Mouse (Mus musculus) embryonic fibroblast, embryonic 13.5 days (primary cell): Measurements from ENCODE around the gene Vamp1. TPM values are rescaled to one million over a fixed set of nuclear protein-coding genes. Genes with fewer than 3 reads are reported as not detected.

ENCODE experiments used
- H3K27ac ChIP-seq: 2 replicates; pipeline ENCODE4 v1.5.1; 2012; ENCODE audit warnings: low read length, control low read depth, inconsistent platforms; ENCODE audit not compliant: insufficient read depth
- H3K4me1 ChIP-seq: 2 replicates; pipeline ENCODE4 v1.6.1; 2011; ENCODE audit warnings: low read length; ENCODE audit not compliant: control insufficient read depth, insufficient read depth
- H3K4me3 ChIP-seq: 2 replicates; pipeline ENCODE4 v1.5.1; 2011; ENCODE audit warnings: mild to moderate bottlenecking, control low read depth, low read length; ENCODE audit not compliant: insufficient read depth
- CTCF ChIP-seq: IDR thresholded peaks from 2 replicates; pipeline ENCODE4 v1.5.1; 2011; ENCODE audit warnings: mild to moderate bottlenecking, control low read depth, low read length, moderate library complexity, borderline replicate concordance; ENCODE audit not compliant: insufficient read depth
- POLR2A ChIP-seq: IDR thresholded peaks from 2 replicates; pipeline ENCODE4 v1.6.1; 2011; ENCODE audit warnings: low read depth, mild to moderate bottlenecking, control low read depth, low read length, moderate library complexity
- polyA plus RNA-seq: library from polyadenylated mRNA; stranded (reverse); fragments of >200 nt; gene quantifications from 2 replicates; pipeline ENCODE4 v1.2.4, GENCODE M21; 2011; ENCODE audit warnings: low read depth; ENCODE audit not compliant: missing spikeins, insufficient read length

Gene Vamp1
- polyA plus RNA-seq, 1 experiment: 4.3 TPM

DNA sequence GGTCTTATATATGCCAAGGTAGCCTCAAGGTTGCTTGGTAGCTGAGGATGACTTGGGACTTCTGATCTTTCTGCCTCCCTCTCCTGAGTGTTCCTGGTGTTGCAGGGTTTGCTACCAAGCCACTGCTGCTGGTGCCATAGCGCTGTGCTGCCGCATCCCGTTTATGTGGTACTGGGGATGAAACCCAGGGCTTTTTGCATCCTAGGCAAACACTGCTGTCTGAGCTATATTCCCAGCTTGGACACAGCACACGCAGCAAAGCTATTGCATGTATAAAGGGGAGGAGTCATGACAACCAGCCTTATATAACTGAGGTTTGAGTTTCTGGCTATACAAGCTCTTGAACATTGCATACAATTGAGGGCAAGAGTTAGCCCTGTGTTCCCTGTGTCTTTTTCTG lies 22.1 kb downstream of the Vamp1 start:
- TF ChIP-seq CTCF: no peak
- no peak for TF ChIP-seq POLR2A
- no peaks in the 10 kb centered on the region for H3K4me1 ChIP-seq
- H3K4me3 ChIP-seq: no peak overlapping the region
- no peak overlapping the region for H3K27ac ChIP-seq

GRCm38 (mm10) chr6:125238396-125238795 lies 23.0 kb downstream of the Vamp1 start:
- Histone ChIP-seq H3K4me1 (no peaks in the 10 kb centered on the region), H3K27ac (no peak overlapping the region), H3K4me3 (no peak overlapping the region)
- TF ChIP-seq CTCF (no peak), POLR2A (no peak)

- Histone ChIP-seq H3K4me1 (no peaks in the 10 kb centered on the region), H3K4me3 (no peak overlapping the region), H3K27ac (no peak overlapping the region)
- TF ChIP-seq CTCF (no peak), POLR2A (no peak)
These were observed 24.2 kb downstream of the Vamp1 start for GRCm38 (mm10) chr6:125239547-125239946.

GRCm38 (mm10) chr6:125240617-125241016 lies 25.3 kb downstream of the Vamp1 start:
- Histone ChIP-seq H3K4me3 (no peak overlapping the region), H3K4me1 (no peaks in the 10 kb centered on the region), H3K27ac (no peak overlapping the region)
- TF ChIP-seq CTCF (no peak), POLR2A (no peak)

DNA sequence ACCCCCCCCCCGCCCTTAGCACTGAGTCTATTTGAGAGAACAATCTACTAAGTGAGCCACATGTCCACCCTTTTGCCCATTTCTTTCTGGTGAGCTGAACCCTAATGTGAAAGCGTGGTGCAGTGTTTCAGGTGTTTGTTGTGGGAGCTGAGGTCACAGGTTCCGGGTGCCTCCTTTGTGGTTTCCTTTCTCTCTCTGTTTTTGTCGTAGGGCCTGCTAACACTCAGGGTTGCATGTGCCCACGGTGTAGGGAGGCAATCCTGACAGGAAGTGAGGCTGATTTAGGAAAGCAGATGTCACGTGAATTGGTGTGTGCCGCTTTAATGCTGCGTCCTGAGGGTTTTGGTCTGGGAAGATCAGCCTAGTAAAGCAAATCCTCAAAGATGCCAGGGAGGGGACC lies 26.2 kb downstream of the Vamp1 start:
- no peaks in the 10 kb centered on the region for H3K4me1 ChIP-seq
- no peak overlapping the region for H3K4me3 ChIP-seq
- H3K27ac ChIP-seq: no peak overlapping the region
- TF ChIP-seq CTCF: no peak
- TF ChIP-seq POLR2A: no peak

DNA sequence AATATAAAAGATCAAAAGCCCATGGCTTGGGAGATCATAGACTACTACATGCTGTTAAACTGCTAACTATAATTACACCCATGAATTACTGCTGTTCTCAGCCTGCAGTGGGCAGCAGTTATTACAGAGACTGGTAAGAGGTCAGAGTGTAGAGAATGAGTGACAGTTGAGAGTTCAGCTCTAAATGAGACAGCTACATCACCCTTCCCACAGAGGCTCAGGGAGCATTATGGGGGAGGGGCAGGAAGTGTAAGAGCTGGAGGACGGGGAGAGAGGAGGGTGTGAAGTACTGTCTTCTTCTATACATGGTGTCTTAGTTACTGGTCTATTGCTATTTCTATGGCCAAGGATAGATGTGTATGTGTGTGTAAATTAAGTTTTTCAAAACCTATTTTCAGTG lies 29.2 kb downstream of the Vamp1 start:
- no peaks in the 10 kb centered on the region for H3K4me1 ChIP-seq
- H3K27ac ChIP-seq: no peak overlapping the region
- H3K4me3 ChIP-seq: no peak overlapping the region
- no peak for TF ChIP-seq POLR2A
- no peak for TF ChIP-seq CTCF

DNA sequence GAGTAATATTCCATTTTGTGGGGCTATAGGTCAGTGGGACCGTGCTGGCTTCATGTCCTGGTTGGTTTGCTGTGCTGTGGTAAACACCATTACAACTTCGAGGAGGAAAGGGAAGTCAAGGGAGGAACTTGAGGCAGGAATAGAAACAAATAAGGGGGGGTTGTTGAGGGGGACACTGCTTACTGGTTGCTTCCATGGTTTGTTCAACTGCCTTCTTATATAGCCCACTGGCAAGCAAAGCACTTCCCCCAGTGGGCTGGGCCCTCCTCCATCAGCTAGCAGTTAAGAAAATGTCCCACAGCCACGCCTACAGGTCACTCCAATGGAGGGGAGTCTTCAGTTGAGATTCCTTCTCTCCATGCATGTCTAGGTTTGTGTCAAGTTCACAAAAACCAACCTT lies 36.9 kb downstream of the Vamp1 start:
- no peak for TF ChIP-seq POLR2A
- TF ChIP-seq CTCF: no peak
- no peak overlapping the region for H3K4me3 ChIP-seq
- H3K4me1 ChIP-seq: peaks cover 8% of the 10 kb centered on the region; the same call in 1 of the 2 replicates
- no peak overlapping the region for H3K27ac ChIP-seq

DNA sequence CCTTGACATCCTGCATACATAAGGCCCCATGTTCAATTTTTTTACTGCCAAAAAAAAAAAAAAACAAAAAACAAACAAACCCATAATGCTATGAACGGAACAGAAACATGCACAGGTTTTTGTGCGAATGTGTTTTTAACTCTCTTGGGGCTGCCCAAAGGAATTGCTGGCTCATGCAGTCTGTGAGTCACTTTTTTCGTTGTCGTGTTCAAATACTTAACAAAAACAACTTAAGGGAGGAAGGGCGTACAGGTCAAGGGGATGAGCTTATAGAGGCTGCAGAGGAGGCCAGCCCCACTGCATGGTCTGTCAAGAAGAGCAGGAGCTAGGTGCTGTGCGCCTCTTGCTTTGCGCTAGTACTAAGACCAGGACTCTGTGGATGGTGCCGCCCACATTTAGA lies 37.4 kb downstream of the Vamp1 start:
- peaks cover 8% of the 10 kb centered on the region; the same call in 1 of the 2 replicates for H3K4me1 ChIP-seq
- H3K27ac ChIP-seq: no peak overlapping the region
- TF ChIP-seq CTCF (no peak), POLR2A (no peak)
- no peak overlapping the region for H3K4me3 ChIP-seq

DNA sequence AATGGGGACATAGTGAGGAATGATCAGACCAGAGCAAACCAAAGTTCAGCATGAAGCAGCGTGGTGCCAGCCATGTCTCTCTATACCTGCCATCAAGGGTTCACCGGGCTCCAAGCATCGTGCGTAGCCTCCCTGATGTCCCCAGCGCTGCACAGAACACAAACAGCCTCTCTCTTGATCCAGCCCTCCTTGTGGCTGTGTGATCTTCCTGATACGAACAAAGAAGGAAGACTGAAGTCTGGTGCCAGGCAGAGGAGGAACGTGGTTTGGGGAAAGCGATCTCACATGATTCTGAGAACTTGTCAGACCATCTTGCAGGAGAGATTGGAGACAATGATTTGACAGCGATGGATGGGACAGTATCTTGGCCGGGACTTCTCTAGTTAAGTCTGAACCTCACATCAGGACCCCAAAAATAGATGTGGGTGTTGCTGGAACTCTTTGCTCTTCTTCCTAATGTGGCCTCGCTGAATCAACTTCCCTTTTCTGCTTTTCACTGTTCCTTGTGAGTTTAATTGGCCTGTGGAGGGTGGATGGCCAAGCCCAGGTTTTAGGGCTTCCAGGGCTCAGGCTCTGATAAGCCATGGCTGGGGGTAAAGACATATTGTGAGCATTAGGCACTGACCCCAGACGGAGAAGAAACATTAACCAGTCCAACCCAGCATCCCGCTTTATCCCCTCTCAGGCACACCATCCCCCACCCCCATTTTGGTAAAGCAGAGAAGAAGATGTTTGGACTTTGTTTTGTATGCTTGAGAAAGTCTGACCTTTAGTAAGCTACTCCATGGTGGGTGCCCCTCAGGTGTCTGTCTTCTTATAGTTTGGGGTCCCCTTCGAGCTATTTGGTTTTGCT lies 38.7 kb downstream of the Vamp1 start:
- Histone ChIP-seq H3K4me3 (no peak overlapping the region), H3K27ac (no peak overlapping the region), H3K4me1 (peaks cover 8% of the 10 kb centered on the region; the same call in 1 of the 2 replicates)
- TF ChIP-seq POLR2A (no peak), CTCF (no peak)

DNA sequence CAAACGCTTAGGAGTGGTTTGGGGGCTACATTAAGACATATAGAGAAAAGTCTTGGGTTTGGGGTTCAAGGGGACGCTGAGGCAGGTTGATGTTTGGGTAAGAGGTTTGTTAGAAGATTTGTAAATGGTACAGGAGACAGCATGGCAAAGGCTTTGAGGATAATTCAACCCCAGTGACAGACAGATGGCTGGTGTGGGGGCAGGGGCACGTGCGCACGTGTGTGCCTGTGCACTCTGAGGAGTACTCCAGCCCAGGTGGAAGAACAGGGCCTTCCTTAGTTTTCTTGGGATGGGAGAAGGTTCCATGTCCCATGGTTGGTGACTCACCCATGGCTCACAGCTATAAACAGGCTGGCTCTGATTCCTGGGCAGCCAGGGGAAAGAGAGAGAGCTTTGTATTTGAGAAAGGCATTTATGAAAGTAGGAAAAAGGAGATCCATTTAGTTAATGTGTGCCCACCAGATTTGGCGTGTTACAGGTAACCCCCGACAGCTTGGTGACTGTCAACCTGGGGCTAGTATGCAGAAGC lies 40.2 kb downstream of the Vamp1 start:
- H3K4me1 ChIP-seq: peaks cover 8% of the 10 kb centered on the region; the same call in 1 of the 2 replicates
- no peak for TF ChIP-seq POLR2A
- no peak for TF ChIP-seq CTCF
- no peak overlapping the region for H3K4me3 ChIP-seq
- peak overlapping the region; percentile 49 for H3K27ac ChIP-seq
